Mouse (Mus musculus): ENCODE measurements around the gene Slc35e4. TPM values are rescaled to one million over a fixed set of nuclear protein-coding genes. Genes with fewer than 3 reads are reported as not detected.

Slc35e4 gene
- total and polyA plus RNA-seq, 3 experiments, result 3.3 to 10.9 (median 4.6) TPM

DNA sequence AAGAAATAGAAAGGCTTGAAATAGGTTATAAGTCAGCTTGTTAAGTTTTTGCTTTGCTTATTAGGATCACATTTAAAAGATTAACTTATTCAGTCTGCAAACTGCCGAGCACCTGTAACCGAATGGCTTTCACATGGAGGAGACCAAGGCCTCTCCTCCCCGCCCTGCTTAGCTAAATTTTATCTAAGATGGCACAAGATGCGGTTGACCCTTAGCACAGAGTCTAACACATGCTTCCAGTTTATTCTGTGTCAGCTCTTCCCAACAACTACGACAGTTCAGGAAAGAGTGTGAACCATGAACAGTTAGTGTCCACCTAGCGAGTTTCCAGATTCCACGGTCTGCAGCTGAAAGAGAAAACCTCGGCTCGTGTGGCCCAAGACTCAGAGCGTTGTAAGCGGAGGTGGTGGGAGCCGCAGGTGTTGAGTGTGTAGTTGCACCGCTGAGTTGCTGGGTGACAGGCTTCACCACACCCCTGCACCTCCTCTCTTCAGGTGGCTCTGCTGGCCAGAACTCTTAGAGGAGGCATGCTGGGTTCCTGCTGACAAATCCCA is 22.9 kb upstream of the Slc35e4 start:
- H3K79me2 ChIP-seq (replicated peaks; ENCODE audit: control insufficient read depth, extremely low read depth, insufficient read depth, poor library complexity, severe bottlenecking), result no peaks in the 10 kb centered on the region
- no peak for TF ChIP-seq HCFC1 (IDR thresholded peaks at IDR 0.05; ENCODE audit: low read depth, low read length)
- TF ChIP-seq USF2 (conservative IDR thresholded peaks at IDR 0.05; ENCODE audit: low read depth, low read length), result no peak
- TF ChIP-seq SIN3A (IDR thresholded peaks at IDR 0.05; ENCODE audit: low read length), result no peak
- TF ChIP-seq CTCF (conservative IDR thresholded peaks at IDR 0.05 in 1 of 2, IDR thresholded peaks at IDR 0.05 in 1 of 2; ENCODE audit: low read depth in 2 of 2, low read length in 2 of 2), result no peak
- no peak for TF ChIP-seq PAX5 (IDR thresholded peaks at IDR 0.05; ENCODE audit: low read length)
- TF ChIP-seq TBP (conservative IDR thresholded peaks at IDR 0.05; ENCODE audit: low read depth, low read length), result no peak
- no peak for TF ChIP-seq CHD2 (IDR thresholded peaks at IDR 0.05; ENCODE audit: low read length)
- no peak for TF ChIP-seq JUND (conservative IDR thresholded peaks at IDR 0.05; ENCODE audit: low read depth, low read length)
- no peak for TF ChIP-seq MAZ (IDR thresholded peaks at IDR 0.05; ENCODE audit: low read depth, low read length)
- TF ChIP-seq MAFK (IDR thresholded peaks at IDR 0.05; ENCODE audit: insufficient replicate concordance, low read length), result no peak
- no peak for TF ChIP-seq TCF12 (IDR thresholded peaks at IDR 0.05; ENCODE audit: low read depth, low read length)
- TF ChIP-seq MXI1 (IDR thresholded peaks at IDR 0.05; ENCODE audit: low read depth, low read length), result no peak
- TF ChIP-seq NELFE (IDR thresholded peaks at IDR 0.05; ENCODE audit: low read depth, low read length), result no peak
- no peak for TF ChIP-seq E2F4 (IDR thresholded peaks at IDR 0.05; ENCODE audit: insufficient replicate concordance, low read depth, low read length)
- no peak for TF ChIP-seq NRF1 (IDR thresholded peaks at IDR 0.05; ENCODE audit: low read depth, low read length)
- TF ChIP-seq ZKSCAN1 (IDR thresholded peaks at IDR 0.05; ENCODE audit: borderline replicate concordance, low read depth, low read length), result no peak
- no peak for TF ChIP-seq SMC3 (IDR thresholded peaks at IDR 0.05; ENCODE audit: low read depth, low read length)
- TF ChIP-seq ZC3H11A (IDR thresholded peaks at IDR 0.05; ENCODE audit: low read depth, low read length), result no peak
- dilution Hi-C loops (cut with MboI; ENCODE audit: extremely low pct_ligation_motif_present, extremely low pct_unique_long_range_greater_than_20kb, low sequenced_read_pairs) (no loop called here), in situ Hi-C loops (cut with MboI; ENCODE audit: low pct_ligation_motif_present, low pct_unique_long_range_greater_than_20kb, low sequenced_read_pairs) (no loop called here)
- no peak overlapping the region for H3K4me2 ChIP-seq (ENCODE audit: insufficient read depth, low read depth, poor library complexity, severe bottlenecking)
- no peaks in the 10 kb centered on the region for H3K9me3 ChIP-seq (replicated peaks; ENCODE audit: low read length)
- peaks cover 79% of the 10 kb centered on the region for H3K27me3 ChIP-seq (replicated peaks)
- 0 out of 4 replicates have a peak, but pooled peaks cover 0 to 2% of the 10 kb centered on the region in 2 experiments for H3K4me1 ChIP-seq (ENCODE audit: control insufficient read depth in 1 of 2, insufficient read depth in 2 of 2)
- no peaks in the 10 kb centered on the region for H3K36me3 ChIP-seq (replicated peaks in 1 of 2; ENCODE audit: control insufficient read depth in 1 of 2, insufficient read depth in 1 of 2, low read length in 1 of 2)
- H3K4me3 ChIP-seq (replicated peaks in 1 of 3; ENCODE audit: low read depth in 2 of 3, low read length in 2 of 3, poor library complexity in 1 of 3), result no peak overlapping the region
- no peak overlapping the region for H3K27ac ChIP-seq (ENCODE audit: insufficient read depth, low read depth)
- DNase-seq (ENCODE audit: extremely low read depth), result no peak
- no peak overlapping the region for H3K9ac ChIP-seq (ENCODE audit: insufficient read depth, low read depth)

DNA sequence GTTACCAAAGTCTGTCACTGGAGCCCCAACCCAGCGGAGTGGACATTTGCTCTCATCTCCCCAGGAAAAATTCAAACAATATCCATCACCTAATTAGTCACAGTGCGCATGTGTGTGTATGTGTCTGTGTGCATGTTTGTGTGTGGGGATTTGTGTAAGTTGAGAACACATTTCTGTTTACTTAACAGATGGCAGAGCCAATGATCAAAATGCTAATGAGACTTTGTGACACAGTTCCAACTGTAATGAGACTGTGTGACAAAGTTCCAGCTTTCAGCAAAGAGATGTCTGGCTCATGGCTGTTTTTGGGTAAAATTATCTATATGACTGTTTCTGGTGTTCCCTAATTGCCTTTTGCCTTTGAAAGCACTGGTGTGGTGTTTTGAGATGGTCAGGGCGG is 21.9 kb upstream of the Slc35e4 start:
- H3K9me3 ChIP-seq (replicated peaks; ENCODE audit: low read length), result no peaks in the 10 kb centered on the region
- H3K4me3 ChIP-seq (replicated peaks in 1 of 3; ENCODE audit: low read depth in 2 of 3, low read length in 2 of 3, poor library complexity in 1 of 3), result no peak overlapping the region
- no peaks in the 10 kb centered on the region for H3K79me2 ChIP-seq (replicated peaks; ENCODE audit: control insufficient read depth, extremely low read depth, insufficient read depth, poor library complexity, severe bottlenecking)
- peaks cover 2 to 6% of the 10 kb centered on the region in 2 experiments; a peak in 2 of 4 replicates for H3K4me1 ChIP-seq (ENCODE audit: control insufficient read depth in 1 of 2, insufficient read depth in 2 of 2)
- peaks cover 77% of the 10 kb centered on the region for H3K27me3 ChIP-seq (replicated peaks)
- no peak for DNase-seq (ENCODE audit: extremely low read depth)
- no peak overlapping the region for H3K4me2 ChIP-seq (ENCODE audit: insufficient read depth, low read depth, poor library complexity, severe bottlenecking)
- dilution Hi-C loops (cut with MboI; ENCODE audit: extremely low pct_ligation_motif_present, extremely low pct_unique_long_range_greater_than_20kb, low sequenced_read_pairs) (no loop called here), in situ Hi-C loops (cut with MboI; ENCODE audit: low pct_ligation_motif_present, low pct_unique_long_range_greater_than_20kb, low sequenced_read_pairs) (no loop called here)
- H3K27ac ChIP-seq (ENCODE audit: insufficient read depth, low read depth), result no peak overlapping the region
- H3K36me3 ChIP-seq (replicated peaks in 1 of 2; ENCODE audit: control insufficient read depth in 1 of 2, insufficient read depth in 1 of 2, low read length in 1 of 2), result no peaks in the 10 kb centered on the region
- TF ChIP-seq E2F4 (IDR thresholded peaks at IDR 0.05; ENCODE audit: insufficient replicate concordance, low read depth, low read length) (no peak), NRF1 (IDR thresholded peaks at IDR 0.05; ENCODE audit: low read depth, low read length) (no peak), ETS1 (conservative IDR thresholded peaks at IDR 0.05; ENCODE audit: low read depth, low read length) (no peak), MAX (IDR thresholded peaks at IDR 0.05; ENCODE audit: low read length) (no peak), MXI1 (IDR thresholded peaks at IDR 0.05; ENCODE audit: low read depth, low read length) (no peak), PAX5 (IDR thresholded peaks at IDR 0.05; ENCODE audit: low read length) (no peak), USF2 (conservative IDR thresholded peaks at IDR 0.05; ENCODE audit: low read depth, low read length) (no peak), MEF2A (IDR thresholded peaks at IDR 0.05; ENCODE audit: borderline replicate concordance, low read depth, low read length) (no peak), JUN (IDR thresholded peaks at IDR 0.05; ENCODE audit: insufficient read depth, low read depth, low read length) (no peak), ZC3H11A (IDR thresholded peaks at IDR 0.05; ENCODE audit: low read depth, low read length) (no peak), NELFE (IDR thresholded peaks at IDR 0.05; ENCODE audit: low read depth, low read length) (no peak)
- H3K9ac ChIP-seq (ENCODE audit: insufficient read depth, low read depth), result no peak overlapping the region
